Mouse (Mus musculus) embryonic fibroblast, embryonic 13.5 days (primary cell): Measurements from ENCODE around the gene Zfp652.

ENCODE experiments used
- CTCF ChIP-seq: IDR thresholded peaks from 2 replicates; pipeline ENCODE4 v1.5.1; 2011; ENCODE audit warnings: mild to moderate bottlenecking, control low read depth, low read length, moderate library complexity, borderline replicate concordance; ENCODE audit not compliant: insufficient read depth
- POLR2A ChIP-seq: IDR thresholded peaks from 2 replicates; pipeline ENCODE4 v1.6.1; 2011; ENCODE audit warnings: low read depth, mild to moderate bottlenecking, control low read depth, low read length, moderate library complexity

GRCm38 (mm10) chr11:95719356-95719755, 6.9 kb downstream of the Zfp652 start:
- TF ChIP-seq CTCF (no peak), POLR2A (no peak)
